Mouse (Mus musculus): ENCODE measurements at regions not wholly inside any gene's neighbourhood (a gene's known extent, or its start where the extent isn't known, plus 50 kb on each side); places are given as distances from the start of the nearest gene placed in this dataset.
A peak's percentile ranks its signal among the peaks of the same experiment; 100 is the strongest.

GRCm38 (mm10) chr13:90584766-90585165 is 320.4 kb downstream of the Atp6ap1l start:
- no peak for DNase-seq (ENCODE audit: low spot score in 2 of 2)

GRCm38 (mm10) chr13:90575371-90575770 is 329.8 kb downstream of the Atp6ap1l start:
- no peak for DNase-seq (ENCODE audit: low spot score in 2 of 2)

GRCm38 (mm10) chr13:90572580-90572979 is 332.6 kb downstream of the Atp6ap1l start:
- no peak for DNase-seq (ENCODE audit: low spot score in 2 of 2)

- no peak for DNase-seq (ENCODE audit: low spot score in 2 of 2)
These were observed 341.8 kb downstream of the Atp6ap1l start for GRCm38 (mm10) chr13:90563183-90563840.

GRCm38 (mm10) chr13:90560095-90560494 is 345.1 kb downstream of the Atp6ap1l start:
- no peak for DNase-seq (ENCODE audit: low spot score in 2 of 2)

GRCm38 (mm10) chr13:90559481-90559880 is 345.7 kb downstream of the Atp6ap1l start:
- DNase-seq (ENCODE audit: low spot score in 2 of 2) = no peak

GRCm38 (mm10) chr13:90551166-90551565 is 354.0 kb downstream of the Atp6ap1l start:
- DNase-seq (ENCODE audit: low spot score in 2 of 2) = no peak

GRCm38 (mm10) chr13:90546288-90547035 is 358.7 kb downstream of the Atp6ap1l start:
- DNase-seq (ENCODE audit: low spot score in 2 of 2) = no peak

- no peak for DNase-seq (ENCODE audit: low spot score in 2 of 2)
These were observed 359.3 kb downstream of the Atp6ap1l start for GRCm38 (mm10) chr13:90545816-90546215.

GRCm38 (mm10) chr13:90537525-90537924 is 367.6 kb downstream of the Atp6ap1l start:
- DNase-seq (ENCODE audit: low spot score in 2 of 2) = no peak

- DNase-seq (ENCODE audit: low spot score in 2 of 2) = no peak
These were observed 378.2 kb downstream of the Atp6ap1l start for GRCm38 (mm10) chr13:90526998-90527397.

GRCm38 (mm10) chr13:90525801-90526200 is 379.4 kb downstream of the Atp6ap1l start:
- no peak for DNase-seq (ENCODE audit: low spot score in 2 of 2)

- DNase-seq (ENCODE audit: low spot score in 2 of 2) = no peak
These were observed 383.4 kb downstream of the Atp6ap1l start for GRCm38 (mm10) chr13:90521758-90522245.

GRCm38 (mm10) chr13:90520992-90521757 is 384.0 kb downstream of the Atp6ap1l start:
- DNase-seq (ENCODE audit: low spot score in 2 of 2) = no peak

- DNase-seq (ENCODE audit: low spot score in 2 of 2) = peak; percentile 11 to 19
These were observed 389.2 kb downstream of the Atp6ap1l start for GRCm38 (mm10) chr13:90515773-90516503.

- no peak for DNase-seq (ENCODE audit: low spot score in 2 of 2)
These were observed 391.3 kb downstream of the Atp6ap1l start for GRCm38 (mm10) chr13:90513867-90514266.

- DNase-seq (ENCODE audit: low spot score in 2 of 2) = no peak
These were observed 392.3 kb downstream of the Atp6ap1l start for GRCm38 (mm10) chr13:90512786-90513401.

- no peak for DNase-seq (ENCODE audit: low spot score in 2 of 2)
These were observed 394.7 kb downstream of the Atp6ap1l start for GRCm38 (mm10) chr13:90510479-90510878.

GRCm38 (mm10) chr13:90503188-90503587 is 402.0 kb downstream of the Atp6ap1l start:
- DNase-seq (ENCODE audit: low spot score in 2 of 2) = no peak

- DNase-seq (ENCODE audit: low spot score in 2 of 2) = no peak
These were observed 403.0 kb downstream of the Atp6ap1l start for GRCm38 (mm10) chr13:90502141-90502540.

- DNase-seq (ENCODE audit: low spot score in 2 of 2) = no peak
These were observed 406.2 kb downstream of the Atp6ap1l start for GRCm38 (mm10) chr13:90498978-90499377.

All from right cerebral cortex, postnatal 36 days (tissue).